Mouse (Mus musculus): ENCODE data around the gene Limd2.

GRCm38 (mm10) chr11:106178036-106178782 lies 17.5 kb upstream of the Limd2 start:
- no peak for TF ChIP-seq POLR2A (IDR thresholded peaks at IDR 0.05; ENCODE audit: extremely low read depth, insufficient read depth, low read length)
- TF ChIP-seq CTCF (IDR thresholded peaks at IDR 0.05; ENCODE audit: extremely low read depth, insufficient read depth, low read length), result no peak
